Mouse (Mus musculus) G1E (cell line): Measurements from ENCODE around the gene Fbxl15. TPM values are rescaled to one million over a fixed set of nuclear protein-coding genes. Genes with fewer than 3 reads are reported as not detected.

Source experiments
- ATAC-seq: 2 replicates; pipeline ENCODE4 v1.8.0; 2016; ENCODE audit warnings: mild to moderate bottlenecking; ENCODE audit not compliant: insufficient number of reproducible peaks, poor library complexity, low FRiP score, severe bottlenecking; ENCODE audit errors: extremely low read depth
- DNase-seq: peaks from one replicate; pipeline ENCODE4 v3.0.0; 2012; ENCODE audit warnings: low spot score
- H3K27me3 ChIP-seq: 2 replicates; pipeline ENCODE4 v1.6.1; 2012; ENCODE audit warnings: mild to moderate bottlenecking, low read length, inconsistent platforms; ENCODE audit not compliant: insufficient read depth
- H3K36me3 ChIP-seq: replicated peaks from 2 replicates; pipeline ENCODE3; 2012; ENCODE audit warnings: mild to moderate bottlenecking, inconsistent platforms
- H3K4me1 ChIP-seq: 2 replicates; pipeline ENCODE4 v1.6.1; 2012; ENCODE audit warnings: low read depth, low read length, inconsistent platforms, mixed read lengths; ENCODE audit not compliant: insufficient read depth
- H3K4me3 ChIP-seq: 2 replicates; pipeline ENCODE4 v1.5.1; 2012; ENCODE audit warnings: low read depth, mild to moderate bottlenecking, inconsistent platforms, low read length, moderate library complexity, mixed read lengths
- H3K9me3 ChIP-seq: replicated peaks from 2 replicates; pipeline ENCODE4 v1.6.1; 2012; ENCODE audit warnings: inconsistent platforms
- CTCF ChIP-seq: IDR thresholded peaks from 2 replicates; pipeline ENCODE4 v1.5.1; 2012; ENCODE audit warnings: low read depth, low read length, inconsistent platforms, mixed read lengths
- GATA1 ChIP-seq: IDR thresholded peaks from 2 replicates; pipeline ENCODE4 v1.6.1; 2012; ENCODE audit warnings: borderline replicate concordance, low read length, inconsistent platforms, mixed read lengths
- GATA2 ChIP-seq: IDR thresholded peaks from 2 replicates; pipeline ENCODE4 v1.6.1; 2012; ENCODE audit warnings: low read depth, low read length, inconsistent platforms, borderline replicate concordance
- POLR2AphosphoS5 ChIP-seq: IDR thresholded peaks from 2 replicates; pipeline ENCODE4 v1.6.1; 2012; ENCODE audit warnings: low read depth, low read length, inconsistent platforms; ENCODE audit not compliant: insufficient replicate concordance
- TAL1 ChIP-seq: conservative IDR thresholded peaks from 2 replicates; pipeline ENCODE4 v1.6.1; 2012; ENCODE audit warnings: low read depth, low read length, inconsistent platforms, mixed read lengths
- polyA plus RNA-seq: library from polyadenylated mRNA; stranded (reverse); fragments of >175 nt; gene quantifications from 2 replicates; pipeline ENCODE4 v1.2.3, GENCODE M21; 2012
- total RNA-seq, 2 experiments: library from RNA; stranded (forward) in 1 of 2; stranded (reverse) in 1 of 2; fragments of 200-1000 nt in 1 of 2; fragments of >200 nt in 1 of 2; fragmentation: Nextera tagmentation in 1 of 2; gene quantifications; 2 replicates each; pipeline ENCODE4 v1.2.3; 2014 to 2017

The Fbxl15 gene
- total and polyA plus RNA-seq, 3 experiments = 2.0 to 15.2 (median 2.5) TPM

GRCm38 (mm10) chr19:46287566-46287965 is 40.4 kb upstream of the Fbxl15 start:
- Histone ChIP-seq H3K9me3 (no peaks in the 10 kb centered on the region), H3K27me3 (peaks cover 11% of the 10 kb centered on the region; the same call in 1 of the 2 replicates), H3K4me1 (no peaks in the 10 kb centered on the region), H3K4me3 (no peak overlapping the region), H3K36me3 (peaks cover 40% of the 10 kb centered on the region)
- DNase-seq (no peak), ATAC-seq (no peak)
- TF ChIP-seq TAL1 (no peak), POLR2AphosphoS5 (no peak), CTCF (no peak), GATA1 (no peak), GATA2 (no peak)

GRCm38 (mm10) chr19:46290535-46291105 is 37.4 kb upstream of the Fbxl15 start:
- Histone ChIP-seq H3K4me3 (no peak overlapping the region), H3K27me3 (peaks cover 11% of the 10 kb centered on the region; the same call in 1 of the 2 replicates), H3K4me1 (no peaks in the 10 kb centered on the region), H3K36me3 (peaks cover 13% of the 10 kb centered on the region), H3K9me3 (no peaks in the 10 kb centered on the region)
- ATAC-seq (no peak), DNase-seq (no peak)
- TF ChIP-seq TAL1 (no peak), GATA1 (no peak), POLR2AphosphoS5 (no peak), GATA2 (no peak), CTCF (no peak)

- Histone ChIP-seq H3K36me3 (no peaks in the 10 kb centered on the region), H3K4me1 (peaks cover 2% of the 10 kb centered on the region; the same call in 1 of the 2 replicates), H3K9me3 (no peaks in the 10 kb centered on the region), H3K27me3 (peaks cover 10% of the 10 kb centered on the region; the same call in 1 of the 2 replicates), H3K4me3 (no peak overlapping the region)
- TF ChIP-seq GATA2 (no peak), CTCF (no peak), GATA1 (no peak), POLR2AphosphoS5 (no peak), TAL1 (no peak)
- ATAC-seq (no peak), DNase-seq (no peak)
These were observed 31.0 kb upstream of the Fbxl15 start for GRCm38 (mm10) chr19:46296938-46297337.

- H3K9me3 ChIP-seq = no peaks in the 10 kb centered on the region
- no peak overlapping the region for H3K4me3 ChIP-seq
- H3K36me3 ChIP-seq = peaks cover 10% of the 10 kb centered on the region
- peaks cover 20% of the 10 kb centered on the region for H3K4me1 ChIP-seq
- TF ChIP-seq GATA2 (no peak), TAL1 (no peak), CTCF (no peak), POLR2AphosphoS5 (no peak), GATA1 (no peak)
- H3K27me3 ChIP-seq = peaks cover 5% of the 10 kb centered on the region; the same call in 1 of the 2 replicates
- no peak for ATAC-seq
- DNase-seq = no peak
These were observed 27.5 kb upstream of the Fbxl15 start for GRCm38 (mm10) chr19:46300294-46301045.

GRCm38 (mm10) chr19:46302551-46302950 is 25.4 kb upstream of the Fbxl15 start:
- peaks cover 38% of the 10 kb centered on the region for H3K4me1 ChIP-seq
- no peak for TF ChIP-seq CTCF
- no peak for TF ChIP-seq GATA1
- TF ChIP-seq GATA2 = no peak
- no peak for TF ChIP-seq POLR2AphosphoS5
- TF ChIP-seq TAL1 = no peak

GRCm38 (mm10) chr19:46303251-46304215 is 24.5 kb upstream of the Fbxl15 start:
- DNase-seq (no peak), ATAC-seq (no peak)

More at GRCm38 (mm10) chr19:46302551-46302950, 25.4 kb upstream of the Fbxl15 start:
- no peaks in the 10 kb centered on the region for H3K9me3 ChIP-seq
- H3K27me3 ChIP-seq = peaks cover 5% of the 10 kb centered on the region; the same call in 1 of the 2 replicates
- peaks cover 21% of the 10 kb centered on the region for H3K36me3 ChIP-seq
- no peak for ATAC-seq
- no peak overlapping the region for H3K4me3 ChIP-seq
- no peak for DNase-seq

More at GRCm38 (mm10) chr19:46303251-46304215, 24.5 kb upstream of the Fbxl15 start:
- H3K9me3 ChIP-seq = no peaks in the 10 kb centered on the region
- peak overlapping the region; percentile 89; the same call in 1 of the 2 replicates for H3K4me3 ChIP-seq
- peaks cover 31% of the 10 kb centered on the region for H3K36me3 ChIP-seq
- TF ChIP-seq CTCF = no peak
- TF ChIP-seq GATA1 = no peak
- no peak for TF ChIP-seq TAL1
- no peak for TF ChIP-seq GATA2
- peaks cover 48% of the 10 kb centered on the region for H3K4me1 ChIP-seq
- peaks cover 5% of the 10 kb centered on the region; the same call in 1 of the 2 replicates for H3K27me3 ChIP-seq
